Mouse (Mus musculus): ENCODE results near the gene Gnpnat1. TPM values are rescaled to one million over a fixed set of nuclear protein-coding genes. Genes with fewer than 3 reads are reported as not detected.
"Not testable (repeated sequence)": the region's sequence is repeated elsewhere in the genome, so short reads cannot be mapped to it uniquely, and the experiment has no call there.

The Gnpnat1 gene
- 10 to 100 TPM; 14.9 to 15.9 TPM for total RNA-seq (2021)
- long read RNA-seq, transcript Gnpnat1-201 (6 exons, 2,788 nt), result major isoform, 13 of 15 reads
- long read RNA-seq, partial matches to known transcripts, result 0 of 15 reads
- long read RNA-seq, other reads (novel, unspliced or antisense), result 2 of 15 reads

DNA sequence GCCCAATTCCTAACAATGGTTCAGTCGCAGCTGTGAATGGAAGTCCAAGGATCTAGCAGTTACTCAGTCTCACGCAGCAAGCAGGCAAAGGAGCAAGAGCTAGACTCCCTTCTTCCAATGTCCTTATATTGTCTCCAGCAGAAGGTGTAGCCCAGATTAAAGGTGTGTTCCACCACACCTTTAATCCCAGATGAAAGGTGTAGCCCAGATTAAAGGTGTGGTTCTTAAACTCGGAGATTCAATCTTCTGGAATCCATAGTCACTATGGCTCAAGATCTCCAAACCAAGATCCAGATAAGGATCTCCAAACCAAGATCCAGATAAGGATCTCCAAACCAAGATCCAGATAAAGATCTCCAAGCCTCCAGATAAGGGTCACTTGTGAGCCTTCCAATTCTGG, at the start of gene Gnpnat1:
Gnpnat1 (minus strand) TSS at position 101 of the 400 bp plus-strand sequence.
- DNase-seq (ENCODE audit: low spot score in 2 of 2), result not testable (repeated sequence)

DNA sequence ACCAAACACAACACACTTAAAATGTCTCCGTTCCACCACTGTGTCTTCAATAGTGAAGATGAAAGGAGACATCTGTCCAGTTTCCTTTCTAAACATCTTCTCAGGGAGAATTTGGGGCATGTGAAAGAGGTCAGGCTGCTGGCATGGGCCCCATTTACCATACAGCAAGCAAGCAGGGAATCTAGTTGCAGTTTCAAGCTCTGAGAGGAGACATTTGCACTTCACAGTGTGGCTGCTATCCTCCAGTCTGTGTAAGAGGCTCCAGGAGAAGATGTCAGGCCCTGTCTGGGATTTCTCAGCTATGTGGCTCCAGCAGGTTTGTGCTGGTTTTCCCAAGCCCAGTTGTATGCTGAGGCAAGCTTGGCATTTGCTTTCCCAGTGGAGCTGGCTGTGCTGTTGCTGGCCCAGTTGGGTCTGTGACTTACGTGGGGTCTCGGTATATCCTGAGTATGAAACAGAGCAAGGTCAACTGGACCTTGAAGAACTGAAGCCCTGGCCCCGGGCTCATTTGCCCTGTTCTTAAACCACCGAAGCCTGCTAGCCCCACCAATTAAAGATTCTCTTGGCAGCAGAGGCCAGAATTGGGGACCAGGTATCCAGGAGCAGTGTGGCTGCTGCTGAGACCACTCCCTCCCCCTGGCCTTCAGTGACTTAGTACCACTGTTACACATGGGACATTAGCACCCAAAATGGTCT, 49.0 kb upstream of the Gnpnat1 start:
- DNase-seq (ENCODE audit: low spot score in 2 of 2), result no peak

DNA sequence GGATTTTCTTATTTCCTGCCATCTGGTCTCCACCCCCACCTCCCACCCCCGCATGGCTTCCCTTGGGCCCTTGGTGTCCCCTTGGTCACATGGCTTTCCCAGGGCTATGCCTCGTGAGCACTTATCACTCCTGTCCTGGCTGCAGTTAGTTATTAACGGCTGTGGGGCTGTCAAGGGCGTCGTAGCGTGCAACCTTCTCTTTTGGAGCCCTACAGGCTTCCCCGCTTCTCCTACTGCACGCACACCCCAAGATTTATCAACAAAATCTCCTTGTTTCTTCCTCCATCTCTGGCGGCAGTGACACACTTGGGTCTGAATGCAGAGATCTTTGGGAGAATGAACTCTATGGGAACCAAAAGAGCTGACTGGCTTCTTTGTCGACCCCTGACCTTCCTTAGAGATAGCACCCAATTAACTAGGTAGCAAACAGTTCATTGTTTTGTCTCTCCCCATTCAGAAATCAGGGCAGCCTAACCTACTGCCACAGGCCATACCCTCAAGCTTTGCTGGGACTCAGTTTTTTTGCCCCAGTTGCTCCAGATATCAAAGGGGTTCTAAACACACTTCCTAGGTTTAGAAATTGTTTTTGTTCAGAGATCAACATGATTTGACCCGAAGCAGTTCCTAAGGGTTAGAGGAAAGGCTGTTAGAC, 48.3 kb upstream of the Gnpnat1 start:
- DNase-seq (ENCODE audit: low spot score in 2 of 2), result no peak

DNA sequence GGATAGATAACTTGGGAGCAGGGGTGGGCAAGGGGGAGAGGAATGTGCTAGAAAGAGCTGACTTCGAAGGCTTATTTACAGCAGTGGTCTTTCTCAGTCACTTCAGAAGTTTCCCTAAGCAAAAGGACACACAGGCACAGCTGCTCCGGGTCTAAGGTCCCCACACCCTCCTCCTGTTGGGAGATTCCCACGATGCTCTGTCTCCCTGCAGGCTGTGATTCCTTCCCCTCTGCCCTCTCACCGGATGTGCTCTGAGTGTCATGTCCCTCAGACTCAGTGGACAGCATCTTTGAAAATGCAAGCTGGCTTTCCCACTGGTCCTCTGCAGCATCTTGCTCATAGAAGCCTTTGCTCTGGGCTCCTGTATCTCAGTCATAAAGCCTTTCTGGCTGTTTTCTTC, 47.4 kb upstream of the Gnpnat1 start:
- no peak for DNase-seq (ENCODE audit: low spot score in 2 of 2)

DNA sequence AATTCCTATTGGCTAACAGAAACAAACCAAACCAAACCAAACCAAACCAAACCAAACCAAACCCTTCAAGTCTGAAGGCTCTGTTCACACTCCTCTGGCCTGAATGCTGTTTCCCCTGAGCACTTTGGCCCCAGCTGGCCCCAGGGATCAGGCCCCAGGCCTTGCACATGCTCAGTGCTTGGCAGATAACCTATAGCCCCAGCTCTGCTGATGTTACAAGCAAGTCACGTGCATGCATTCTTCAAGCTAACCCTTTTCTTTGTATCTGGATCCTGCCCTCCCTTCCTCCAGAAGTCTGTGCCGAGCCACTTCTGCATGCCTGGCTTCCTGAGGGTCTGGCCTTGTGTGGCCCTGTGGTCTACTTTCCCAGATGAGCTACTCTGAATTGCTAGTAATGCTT, 46.4 kb upstream of the Gnpnat1 start:
- DNase-seq (ENCODE audit: low spot score in 2 of 2), result no peak

DNA sequence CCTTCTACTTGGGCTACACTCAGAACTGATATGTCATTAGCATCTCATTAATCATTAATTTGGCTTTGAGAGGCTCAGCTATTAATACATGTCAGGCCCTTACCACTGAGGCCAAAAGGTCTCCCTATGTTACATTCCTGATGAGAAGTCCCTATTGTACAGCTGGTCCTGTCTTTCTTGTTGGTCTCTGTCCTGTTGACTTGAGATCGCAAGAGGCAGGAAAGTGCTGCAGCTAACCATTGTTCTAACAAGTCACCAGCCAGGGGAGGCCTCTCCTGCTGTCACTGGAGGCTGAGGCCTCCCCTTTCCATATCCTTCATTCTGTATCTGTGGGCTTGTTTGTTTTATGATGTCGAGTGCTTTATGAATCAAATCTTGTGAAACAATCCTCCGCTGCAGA, 42.1 kb upstream of the Gnpnat1 start:
- no peak for DNase-seq (ENCODE audit: low spot score in 2 of 2)

DNA sequence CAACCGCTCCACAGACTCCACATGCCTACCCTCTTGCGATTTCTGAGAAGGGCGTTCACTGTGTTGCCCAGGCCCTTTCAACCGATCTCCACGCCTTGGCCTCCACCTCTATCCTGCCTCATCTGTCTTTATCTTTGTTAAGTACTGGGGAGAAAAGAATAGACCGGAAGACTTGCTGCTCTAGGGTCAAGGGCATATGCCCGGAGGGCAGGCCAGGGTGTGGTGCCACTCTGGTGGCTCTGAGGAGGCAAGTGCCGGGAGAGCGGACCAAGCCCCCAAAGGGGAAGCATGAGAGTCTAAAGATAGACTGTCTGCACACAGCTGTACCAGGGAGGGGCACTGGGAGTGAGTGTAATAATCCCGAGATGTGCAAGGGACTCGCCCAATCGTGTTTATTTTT, 40.7 kb upstream of the Gnpnat1 start:
- no peak for DNase-seq (ENCODE audit: low spot score in 2 of 2)

DNA sequence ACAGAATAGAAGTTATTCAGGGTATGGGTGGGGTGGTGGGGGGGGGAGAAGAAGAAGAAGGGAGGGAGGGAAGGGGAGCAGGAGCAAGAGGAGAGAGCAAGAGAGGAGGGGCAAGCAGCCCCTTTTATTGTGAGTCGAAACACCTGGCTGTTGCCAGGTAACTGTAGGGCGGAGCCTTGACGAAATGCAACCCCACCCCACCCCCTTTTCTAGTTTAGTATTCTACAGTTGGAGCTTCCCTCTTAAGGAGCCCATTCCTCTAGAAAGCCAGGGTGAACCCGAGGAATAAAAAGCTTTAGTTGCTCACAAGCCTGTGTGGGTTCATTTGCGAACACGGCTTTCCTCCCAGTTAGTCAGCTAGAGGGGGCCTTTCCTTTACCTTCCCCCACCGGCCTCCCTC, 40.2 kb upstream of the Gnpnat1 start:
- no peak for DNase-seq (ENCODE audit: low spot score in 2 of 2)

DNA sequence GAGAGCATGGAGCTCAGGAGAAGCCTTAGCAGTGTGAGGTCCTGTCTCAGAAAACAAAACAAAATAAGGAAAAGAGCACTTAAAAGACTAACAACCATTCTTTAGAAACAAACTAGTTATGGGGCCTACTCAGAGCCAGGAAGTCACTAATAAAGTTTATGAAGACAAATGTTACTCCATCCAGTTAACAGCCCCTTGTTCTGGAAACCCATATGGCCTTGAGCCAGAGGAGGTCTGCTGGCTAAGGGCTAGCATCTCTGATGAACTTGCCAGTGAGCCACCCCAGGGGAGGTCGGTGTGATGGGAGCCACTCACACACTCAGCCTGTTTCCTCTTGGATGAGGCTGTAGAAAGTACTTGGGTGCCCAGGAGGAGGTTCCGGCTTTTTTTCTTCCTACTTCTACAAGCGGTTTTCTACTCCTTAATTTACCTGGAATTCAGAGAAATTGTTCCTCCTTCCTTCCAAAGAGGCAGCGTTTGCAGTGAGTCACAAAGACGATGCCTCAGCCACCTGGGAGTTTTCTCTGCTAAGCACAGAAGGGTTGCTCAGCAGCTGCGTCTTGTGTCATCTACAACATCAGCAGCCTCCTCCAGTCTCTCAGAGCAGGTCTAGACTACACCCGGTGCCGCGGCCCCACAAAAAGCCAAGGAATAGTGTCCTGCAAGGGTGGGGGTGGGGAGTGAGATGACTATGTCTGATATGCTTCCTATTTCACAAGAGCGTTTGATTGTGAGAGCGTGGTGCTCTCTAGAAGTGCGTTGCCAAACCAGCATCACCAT, 38.3 kb upstream of the Gnpnat1 start:
- DNase-seq (ENCODE audit: low spot score in 2 of 2), result no peak

DNA sequence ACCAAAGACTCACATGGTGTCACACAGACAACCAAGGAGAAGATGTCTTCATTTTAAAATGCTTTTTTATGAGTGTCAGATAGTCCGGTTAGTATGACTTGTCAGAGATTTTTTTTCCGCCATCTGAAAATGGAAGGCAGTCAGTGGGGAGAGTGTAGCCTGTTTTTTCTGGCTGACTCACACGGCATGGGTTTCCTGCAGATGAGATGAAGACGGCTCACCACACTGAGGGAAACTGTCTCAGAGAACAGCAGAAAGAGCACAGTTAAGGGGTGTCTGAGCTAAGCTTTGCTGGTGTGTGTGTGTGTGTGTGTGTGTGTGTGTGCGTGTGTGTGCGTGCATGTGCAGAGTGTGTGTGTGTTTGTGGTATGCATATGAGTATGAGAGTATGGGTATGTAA, 36.6 kb upstream of the Gnpnat1 start:
- no peak for DNase-seq (ENCODE audit: low spot score in 2 of 2)

DNA sequence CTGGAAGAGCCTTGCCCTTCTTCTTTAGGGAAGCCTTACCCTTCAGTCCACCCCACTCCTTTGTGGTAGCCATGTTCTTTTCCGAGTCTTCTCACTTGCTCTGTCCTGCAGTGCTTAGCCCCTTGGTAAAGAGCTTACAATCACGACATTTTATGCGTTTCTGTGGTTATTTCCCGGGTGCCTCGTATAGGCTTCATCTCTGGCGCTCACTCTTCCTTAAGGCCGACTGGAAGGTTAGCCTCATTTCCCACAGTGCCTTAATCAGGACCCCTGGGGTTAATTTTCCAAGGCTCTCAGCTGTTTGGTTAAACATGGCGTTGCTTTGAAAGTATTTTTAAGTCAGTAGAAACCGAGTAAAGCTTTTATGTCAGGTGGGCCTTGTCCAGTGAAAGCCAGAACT, 34.7 kb upstream of the Gnpnat1 start:
- DNase-seq (ENCODE audit: low spot score in 2 of 2), result no peak

DNA sequence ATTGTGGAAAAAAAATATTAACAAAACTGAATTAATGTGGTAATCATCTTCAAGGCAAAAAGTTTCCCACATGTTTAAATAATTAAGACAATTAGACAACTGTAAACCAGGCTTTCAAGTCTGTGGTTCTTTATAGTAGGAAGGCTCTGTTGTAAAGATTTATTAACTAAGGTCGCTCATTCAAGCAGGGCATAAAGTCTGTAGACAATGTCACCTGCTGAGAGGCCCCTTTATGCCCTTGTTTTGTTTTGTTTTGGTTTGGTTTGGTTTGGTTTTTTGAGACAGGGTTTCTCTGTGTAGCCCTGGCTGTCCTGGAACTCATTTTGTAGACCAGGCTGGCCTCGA, 34.2 kb upstream of the Gnpnat1 start:
- DNase-seq (ENCODE audit: low spot score in 2 of 2), result no peak

DNA sequence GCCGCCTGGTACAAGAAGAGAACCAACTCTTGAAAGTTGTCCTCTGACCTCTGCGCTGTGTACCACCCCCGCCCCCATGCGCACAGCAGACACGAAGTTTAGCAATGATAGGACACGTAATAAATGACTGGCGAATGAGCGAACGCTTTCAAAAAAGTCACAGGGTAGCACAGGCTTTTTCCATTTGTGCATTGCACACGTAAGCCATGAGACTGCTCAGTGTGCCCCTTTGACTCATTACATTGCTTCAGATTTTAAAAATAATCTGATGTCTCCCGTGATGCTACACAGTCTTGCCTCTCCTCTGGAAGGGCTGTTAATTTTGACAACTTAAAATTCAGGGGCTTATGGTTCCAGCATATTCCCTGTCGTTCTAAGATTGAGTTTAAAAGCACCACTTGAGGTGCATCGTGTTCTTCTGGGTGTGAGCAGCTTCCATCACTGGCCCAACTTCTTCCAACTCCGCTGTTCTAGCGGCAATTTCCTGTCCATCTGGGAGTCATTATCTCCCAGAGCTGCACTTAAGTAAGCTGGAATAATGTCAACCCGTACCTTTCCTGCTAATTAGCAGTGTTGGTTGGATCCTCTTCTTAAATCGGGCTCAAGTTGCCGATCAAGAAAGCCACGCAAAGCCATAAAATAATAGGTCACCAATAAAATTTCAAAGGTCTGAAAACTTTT, 33.7 kb upstream of the Gnpnat1 start:
- no peak for DNase-seq (ENCODE audit: low spot score in 2 of 2)

DNA sequence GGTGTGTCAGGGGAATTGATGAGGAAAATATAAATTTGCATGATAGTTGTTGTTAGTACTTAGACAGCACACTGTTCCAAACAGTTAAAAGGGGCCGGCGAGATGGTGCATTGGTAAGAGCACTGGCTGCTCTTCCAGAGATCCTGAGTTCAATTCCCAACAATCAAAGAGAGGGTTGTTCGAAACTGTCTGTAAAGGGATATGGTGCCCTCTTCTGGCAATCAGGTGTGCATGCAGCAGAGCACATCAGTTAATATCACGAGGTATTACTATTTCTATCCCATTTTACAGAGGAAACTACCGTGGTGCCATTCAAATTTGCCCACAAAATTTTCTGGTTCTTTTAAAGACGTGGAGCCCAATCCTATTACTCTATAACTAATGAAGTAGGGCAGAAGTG, 29.5 kb upstream of the Gnpnat1 start:
- DNase-seq (ENCODE audit: low spot score in 2 of 2), result no peak

DNA sequence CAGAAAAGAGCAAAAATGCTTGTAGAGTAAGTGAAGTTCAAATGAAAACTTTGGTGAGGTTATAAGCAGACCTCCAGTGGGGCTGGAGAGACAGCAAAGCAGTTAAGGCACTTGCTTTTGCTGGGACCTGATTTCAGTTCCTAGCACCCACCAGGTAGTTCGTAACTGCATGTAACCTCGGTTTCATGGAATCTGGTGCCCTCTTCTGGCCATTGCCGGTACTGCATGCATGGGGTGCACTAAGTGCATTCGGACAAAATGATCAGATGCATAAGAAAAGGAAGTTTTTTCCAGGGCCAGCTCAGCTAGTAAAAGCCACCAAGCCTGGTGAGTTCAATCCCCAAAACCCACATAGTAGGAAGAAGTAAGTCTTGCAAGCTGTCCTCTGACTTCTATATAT, 27.3 kb upstream of the Gnpnat1 start:
- DNase-seq (ENCODE audit: low spot score in 2 of 2), result no peak

DNA sequence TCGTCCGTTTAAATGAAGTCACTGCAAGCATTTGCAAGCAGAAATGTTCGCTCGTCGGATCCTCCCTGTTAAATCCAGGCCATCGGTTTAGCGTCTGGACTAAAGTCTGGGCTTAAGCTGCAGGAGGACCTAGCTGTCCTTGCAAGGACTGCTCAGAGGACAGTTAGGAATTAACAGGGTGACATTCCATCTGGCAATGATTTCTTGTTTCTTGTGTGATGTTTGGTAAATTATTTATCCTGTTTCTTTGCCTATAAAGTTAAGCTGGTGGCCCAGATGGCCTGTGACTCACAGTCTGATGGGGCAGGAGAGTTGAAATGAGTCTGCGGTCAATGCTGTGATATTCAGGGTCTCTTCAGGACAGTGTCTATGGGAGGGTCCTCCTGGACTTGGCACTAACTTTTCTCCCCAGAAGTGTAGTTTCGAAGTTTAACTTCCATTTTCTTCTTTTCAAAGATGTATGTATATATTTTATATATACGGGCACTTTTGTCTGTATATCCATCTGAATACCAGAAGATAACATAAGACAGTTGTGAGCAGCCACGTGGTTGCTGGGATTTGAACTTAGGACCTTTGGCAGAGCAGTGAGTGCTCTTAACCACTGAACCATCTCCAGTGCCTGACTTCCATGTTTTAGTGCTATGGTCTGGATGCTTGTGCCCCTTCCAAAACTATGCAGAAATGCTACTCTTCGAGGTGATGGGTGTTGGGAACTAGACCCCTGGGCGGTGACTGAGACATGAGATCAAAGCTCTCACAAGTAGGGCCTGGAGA, 25.5 kb upstream of the Gnpnat1 start:
- no peak for DNase-seq (ENCODE audit: low spot score in 2 of 2)

DNA sequence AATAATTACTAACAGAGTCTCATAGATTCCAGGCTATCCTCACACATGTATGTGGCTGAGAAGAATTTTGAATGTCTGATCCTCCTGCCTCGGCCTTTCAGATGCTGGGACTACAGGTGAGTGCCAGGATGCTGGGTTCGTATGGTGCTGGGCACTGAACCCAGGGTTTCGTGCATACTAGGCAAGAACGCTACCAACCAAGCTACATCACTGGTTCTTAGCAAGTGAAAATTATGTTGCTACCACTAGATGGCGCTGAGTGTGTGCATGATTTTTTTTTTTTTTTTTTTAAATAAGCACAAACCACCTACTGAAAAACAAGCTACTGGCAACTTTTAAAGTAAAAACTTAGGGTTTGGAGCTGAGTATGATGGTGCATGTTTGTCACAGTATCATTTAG, 18.5 kb upstream of the Gnpnat1 start:
- peak; percentile 29 to 51 for DNase-seq (ENCODE audit: low spot score in 2 of 2)

DNA sequence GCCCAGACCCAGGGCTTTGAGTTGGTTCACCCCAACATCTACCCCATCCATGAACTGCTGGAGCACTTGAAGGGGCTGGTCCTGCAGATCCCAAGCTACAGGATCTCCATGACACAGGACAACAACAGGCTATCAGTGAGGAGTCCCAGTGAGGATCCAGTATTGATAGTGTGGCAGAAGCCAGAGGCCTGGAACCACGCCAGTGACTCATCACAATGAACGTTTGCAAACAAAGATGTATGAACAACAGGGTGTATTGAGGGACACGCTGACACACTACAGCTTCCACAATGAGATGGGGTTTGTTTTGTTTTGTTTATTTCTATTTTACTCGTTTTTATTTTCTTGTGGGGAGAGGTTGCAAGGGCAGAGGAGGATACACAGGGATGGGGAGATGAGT, 17.7 kb upstream of the Gnpnat1 start:
- DNase-seq (ENCODE audit: low spot score in 2 of 2), result no peak

DNA sequence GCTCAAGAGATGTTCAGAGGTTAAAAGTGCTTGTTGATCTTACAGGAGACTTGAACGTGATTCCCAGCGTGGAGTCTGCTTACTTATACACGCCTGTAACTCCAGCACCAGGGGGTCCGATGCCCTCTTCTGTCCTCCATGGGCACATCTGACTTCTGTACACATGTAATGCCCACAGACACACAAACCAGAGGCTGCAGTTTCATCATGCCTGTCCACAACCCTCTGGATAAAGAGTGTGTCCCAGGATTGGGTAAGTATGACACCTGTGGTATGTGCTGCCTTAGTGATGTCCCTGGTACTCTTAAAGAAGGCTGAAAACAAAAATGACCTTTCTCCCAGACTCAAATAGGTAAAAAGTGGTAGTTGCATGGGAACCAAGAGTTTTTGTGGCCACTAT, 14.6 kb upstream of the Gnpnat1 start:
- no peak for DNase-seq (ENCODE audit: low spot score in 2 of 2)

DNA sequence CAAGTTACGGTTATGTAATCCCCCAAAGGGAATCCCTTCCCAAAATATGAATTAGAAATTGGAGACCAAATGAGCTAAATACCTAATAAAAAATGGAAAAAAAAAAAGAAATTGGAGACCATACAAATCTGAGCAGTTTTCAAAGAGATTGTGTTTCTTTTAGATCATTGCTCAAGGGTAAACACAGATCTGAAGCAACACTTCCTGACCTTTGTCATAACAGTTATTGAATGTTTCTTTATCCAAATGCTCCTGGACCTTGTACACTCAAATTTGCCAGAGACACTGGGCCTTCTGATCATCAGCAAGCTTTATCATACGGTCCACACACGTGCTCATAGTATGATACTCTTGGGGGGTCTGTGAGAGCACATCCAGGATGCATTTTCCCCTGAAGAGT, 13.8 kb upstream of the Gnpnat1 start:
- no peak for DNase-seq (ENCODE audit: low spot score in 2 of 2)

DNA sequence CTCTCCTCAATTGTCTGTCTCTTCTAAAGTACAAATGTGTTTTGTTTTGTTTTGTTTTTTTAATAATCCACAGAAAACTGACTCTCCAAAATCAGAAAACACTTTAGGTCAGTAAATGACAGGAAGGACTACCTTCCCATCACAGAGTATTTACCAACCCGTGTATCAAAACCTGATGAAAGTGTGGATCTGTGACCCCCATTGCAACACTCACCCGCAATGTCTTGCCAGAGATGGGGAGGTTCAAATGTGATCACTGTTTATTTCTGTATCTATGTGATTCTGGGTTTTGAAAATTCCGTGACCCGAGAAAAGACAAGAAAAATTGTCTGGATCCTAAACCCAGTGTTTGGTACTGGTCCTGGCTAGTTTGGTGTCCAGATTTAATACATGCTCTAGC, 11.6 kb upstream of the Gnpnat1 start:
- DNase-seq (ENCODE audit: low spot score in 2 of 2), result no peak
